Mouse (Mus musculus): ENCODE measurements around the gene Slc7a11. TPM values are rescaled to one million over a fixed set of nuclear protein-coding genes. Genes with fewer than 3 reads are reported as not detected.
A peak's percentile ranks its signal among the peaks of the same experiment; 100 is the strongest.

Gene Slc7a11
- polyA plus RNA-seq, 1 experiment from 2014 or later, result 0.13 TPM

- Histone ChIP-seq H3K4me2 (replicated peaks; ENCODE audit: low read depth, low read length) (no peak overlapping the region), H3K27me3 (replicated peaks; ENCODE audit: insufficient read depth, low read length) (no peaks in the 10 kb centered on the region), H3K9ac (replicated peaks; ENCODE audit: low read depth) (no peak overlapping the region), H3K9me3 (ENCODE audit: low read length) (no peaks in the 10 kb centered on the region), H3K4me3 (ENCODE audit: low read depth, low read length) (no peak overlapping the region), H3K27ac (ENCODE audit: low read length) (no peak overlapping the region), H3K36me3 (ENCODE audit: insufficient read depth, low read length) (no peaks in the 10 kb centered on the region), H3K4me1 (ENCODE audit: insufficient read depth, low read depth, low read length) (no peaks in the 10 kb centered on the region)
- TF ChIP-seq CTCF (IDR thresholded peaks at IDR 0.05) (no peak), EP300 (IDR thresholded peaks at IDR 0.05) (0 out of 2 replicates have a peak, but pooled peaks have one; percentile 18)
- WGBS, result 48% methylated on average over 2 of the region's 2 CpGs
- ATAC-seq (no peak), DNase-seq (ENCODE audit: low spot score) (no peak)
These were observed 181.3 kb downstream of the Slc7a11 start for GRCm38 (mm10) chr3:50262066-50262465.

- H3K27ac ChIP-seq (ENCODE audit: low read length), result no peak overlapping the region
- no peaks in the 10 kb centered on the region for H3K4me1 ChIP-seq (ENCODE audit: insufficient read depth, low read depth, low read length)
- no peak for TF ChIP-seq CTCF (IDR thresholded peaks at IDR 0.05)
- no peak for TF ChIP-seq EP300 (IDR thresholded peaks at IDR 0.05)
- H3K27me3 ChIP-seq (replicated peaks; ENCODE audit: insufficient read depth, low read length), result no peaks in the 10 kb centered on the region
- no peak overlapping the region for H3K9ac ChIP-seq (replicated peaks; ENCODE audit: low read depth)
- H3K4me2 ChIP-seq (replicated peaks; ENCODE audit: low read depth, low read length), result no peak overlapping the region
- no peak for ATAC-seq
- H3K9me3 ChIP-seq (ENCODE audit: low read length), result no peaks in the 10 kb centered on the region
- WGBS, result 79% methylated on average over 1 of the region's 1 CpGs
- H3K4me3 ChIP-seq (ENCODE audit: low read depth, low read length), result no peak overlapping the region
- H3K36me3 ChIP-seq (ENCODE audit: insufficient read depth, low read length), result no peaks in the 10 kb centered on the region
- no peak for DNase-seq (ENCODE audit: low spot score)
These were observed 182.7 kb downstream of the Slc7a11 start for GRCm38 (mm10) chr3:50260667-50261066.

GRCm38 (mm10) chr3:50258852-50259251, 184.6 kb downstream of the Slc7a11 start:
- Histone ChIP-seq H3K4me2 (replicated peaks; ENCODE audit: low read depth, low read length) (no peak overlapping the region), H3K27me3 (replicated peaks; ENCODE audit: insufficient read depth, low read length) (no peaks in the 10 kb centered on the region), H3K9me3 (ENCODE audit: low read length) (no peaks in the 10 kb centered on the region), H3K27ac (ENCODE audit: low read length) (no peak overlapping the region), H3K36me3 (ENCODE audit: insufficient read depth, low read length) (no peaks in the 10 kb centered on the region), H3K4me3 (ENCODE audit: low read depth, low read length) (no peak overlapping the region), H3K9ac (replicated peaks; ENCODE audit: low read depth) (no peak overlapping the region), H3K4me1 (ENCODE audit: insufficient read depth, low read depth, low read length) (no peaks in the 10 kb centered on the region)
- ATAC-seq (no peak), DNase-seq (ENCODE audit: low spot score) (peak; percentile 52)
- 56% methylated on average over 4 of the region's 4 CpGs for WGBS
- TF ChIP-seq CTCF (IDR thresholded peaks at IDR 0.05) (no peak), EP300 (IDR thresholded peaks at IDR 0.05) (peak; percentile 20)

GRCm38 (mm10) chr3:50249598-50250300, 193.7 kb downstream of the Slc7a11 start:
- H3K9ac ChIP-seq (replicated peaks; ENCODE audit: low read depth), result no peak overlapping the region
- no peak for TF ChIP-seq CTCF (IDR thresholded peaks at IDR 0.05)
- no peak for TF ChIP-seq EP300 (IDR thresholded peaks at IDR 0.05)
- DNase-seq (ENCODE audit: low spot score) (no peak), ATAC-seq (no peak)
- 86% methylated on average over 6 of the region's 6 CpGs for WGBS
- no peak overlapping the region for H3K4me3 ChIP-seq (ENCODE audit: low read depth, low read length)
- H3K27me3 ChIP-seq (replicated peaks; ENCODE audit: insufficient read depth, low read length), result no peaks in the 10 kb centered on the region
- no peak overlapping the region for H3K4me2 ChIP-seq (replicated peaks; ENCODE audit: low read depth, low read length)
- H3K4me1 ChIP-seq (ENCODE audit: insufficient read depth, low read depth, low read length), result no peaks in the 10 kb centered on the region
- no peaks in the 10 kb centered on the region for H3K9me3 ChIP-seq (ENCODE audit: low read length)
- H3K36me3 ChIP-seq (ENCODE audit: insufficient read depth, low read length), result no peaks in the 10 kb centered on the region
- no peak overlapping the region for H3K27ac ChIP-seq (ENCODE audit: low read length)

- Histone ChIP-seq H3K9me3 (ENCODE audit: low read length) (no peaks in the 10 kb centered on the region), H3K4me3 (ENCODE audit: low read depth, low read length) (no peak overlapping the region), H3K4me1 (ENCODE audit: insufficient read depth, low read depth, low read length) (no peaks in the 10 kb centered on the region), H3K27me3 (replicated peaks; ENCODE audit: insufficient read depth, low read length) (no peaks in the 10 kb centered on the region), H3K36me3 (ENCODE audit: insufficient read depth, low read length) (no peaks in the 10 kb centered on the region), H3K27ac (ENCODE audit: low read length) (no peak overlapping the region), H3K9ac (replicated peaks; ENCODE audit: low read depth) (no peak overlapping the region), H3K4me2 (replicated peaks; ENCODE audit: low read depth, low read length) (no peak overlapping the region)
- ATAC-seq (no peak), DNase-seq (ENCODE audit: low spot score) (no peak)
- WGBS, result 67% methylated on average over 3 of the region's 3 CpGs
- no peak for TF ChIP-seq CTCF (IDR thresholded peaks at IDR 0.05)
- no peak for TF ChIP-seq EP300 (IDR thresholded peaks at IDR 0.05)
These were observed 207.4 kb downstream of the Slc7a11 start for GRCm38 (mm10) chr3:50235990-50236389.

GRCm38 (mm10) chr3:50233144-50233543, 210.3 kb downstream of the Slc7a11 start:
- H3K4me3 ChIP-seq (ENCODE audit: low read depth, low read length), result no peak overlapping the region
- H3K4me1 ChIP-seq (ENCODE audit: insufficient read depth, low read depth, low read length), result no peaks in the 10 kb centered on the region
- no peaks in the 10 kb centered on the region for H3K36me3 ChIP-seq (ENCODE audit: insufficient read depth, low read length)
- TF ChIP-seq CTCF (IDR thresholded peaks at IDR 0.05) (no peak), EP300 (IDR thresholded peaks at IDR 0.05) (no peak)
- 43% methylated on average over 5 of the region's 5 CpGs for WGBS
- no peaks in the 10 kb centered on the region for H3K27me3 ChIP-seq (replicated peaks; ENCODE audit: insufficient read depth, low read length)
- no peak overlapping the region for H3K4me2 ChIP-seq (replicated peaks; ENCODE audit: low read depth, low read length)
- DNase-seq (ENCODE audit: low spot score) (no peak), ATAC-seq (no peak)
- no peak overlapping the region for H3K27ac ChIP-seq (ENCODE audit: low read length)
- no peaks in the 10 kb centered on the region for H3K9me3 ChIP-seq (ENCODE audit: low read length)
- no peak overlapping the region for H3K9ac ChIP-seq (replicated peaks; ENCODE audit: low read depth)
